Mouse (Mus musculus) forelimb bud, embryonic 11.5 days (tissue): ENCODE data around the gene Atp5h.
A peak's percentile ranks its signal among the peaks of the same experiment; 100 is the strongest.
"Not testable (repeated sequence)": the region's sequence is repeated elsewhere in the genome, so short reads cannot be mapped to it uniquely, and the experiment has no call there.

Experiments
- DNase-seq: peaks from one replicate; pipeline ENCODE4 v3.0.0-alpha.2; 2012; ENCODE audit warnings: low read depth, low spot score

Atp5h gene

DNA sequence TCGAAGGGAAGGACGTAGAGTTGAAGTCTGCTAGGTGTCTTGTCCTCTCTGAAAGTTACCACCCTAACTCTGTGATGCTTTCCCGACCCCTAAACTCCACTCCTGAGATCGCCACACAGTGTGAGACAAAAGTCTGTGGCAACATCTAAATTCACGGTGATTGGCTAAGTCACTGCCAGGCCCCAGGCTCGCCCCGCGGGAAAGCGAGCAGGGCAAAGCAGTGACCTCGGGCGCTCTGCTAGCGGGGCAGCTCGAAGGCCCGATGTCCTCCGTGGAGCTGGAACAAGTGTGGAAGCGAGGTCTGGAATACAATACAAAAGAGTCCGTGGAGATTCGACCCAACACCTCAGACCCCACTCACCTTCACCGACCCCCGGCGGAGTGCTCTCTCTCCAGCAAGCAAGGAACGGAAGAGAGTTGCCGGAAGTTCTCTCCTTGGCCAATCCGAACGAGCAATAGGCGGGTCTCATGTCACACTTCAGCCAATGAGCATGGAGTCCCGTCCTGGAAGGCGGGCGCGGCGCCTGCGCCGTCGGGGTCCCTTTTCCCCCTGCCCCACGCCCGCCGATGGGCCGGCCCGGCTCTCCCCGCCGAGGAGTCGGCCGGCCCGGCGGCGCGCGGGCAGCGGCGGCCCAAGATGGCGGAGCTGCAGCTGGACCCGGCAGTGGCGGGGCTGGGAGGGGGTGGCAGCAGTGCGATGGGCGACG is at the start of gene Atp5h, which contains the start of gene Kctd2:
Gene Atp5h (minus strand): TSS at position 432 of the 707 bp plus-strand sequence.
Gene Kctd2 (plus strand): TSS at position 598 of the 707 bp plus-strand sequence.
- DNase-seq, result peak; percentile 98

DNA sequence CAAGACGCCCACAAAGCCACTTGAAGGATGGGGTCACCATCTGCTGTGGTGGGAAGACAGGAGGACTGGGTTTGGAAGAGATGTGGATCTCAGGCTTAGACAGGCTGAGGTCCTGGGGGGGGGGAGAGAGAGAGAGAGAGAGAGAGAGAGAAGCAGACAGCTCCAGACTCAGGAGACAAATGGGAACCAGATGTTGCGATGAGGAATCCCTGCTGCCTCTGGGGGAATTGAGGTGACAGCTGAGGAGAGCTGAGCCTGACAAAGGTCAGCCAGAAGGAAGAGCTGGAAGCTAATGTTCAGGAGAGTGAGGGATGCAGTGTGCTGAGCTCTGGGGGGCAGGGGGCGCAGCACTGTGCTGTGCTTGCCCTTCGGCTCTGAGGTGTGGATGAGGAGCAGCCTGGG is 47.5 kb upstream of the Atp5h start:
- peak; percentile 65 for DNase-seq

DNA sequence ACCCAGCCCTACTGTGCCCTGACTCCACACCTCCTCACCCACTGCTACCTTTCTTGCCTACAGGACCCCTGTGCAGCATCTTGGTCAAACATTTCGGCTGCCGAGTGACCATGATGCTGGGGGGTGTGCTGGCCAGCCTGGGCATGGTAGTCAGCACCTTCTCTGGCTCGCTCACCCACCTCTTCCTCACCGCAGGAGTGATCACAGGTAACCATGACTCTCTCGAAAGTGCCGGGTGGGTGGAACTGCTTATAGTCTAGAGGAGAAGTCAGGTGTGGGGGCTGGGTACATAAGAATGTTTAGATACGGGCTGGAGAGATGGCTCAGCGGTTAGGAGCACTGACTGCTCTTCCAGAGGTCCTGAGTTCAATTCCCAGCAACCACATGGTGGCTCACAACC is 45.1 kb upstream of the Atp5h start:
- DNase-seq, result no peak

DNA sequence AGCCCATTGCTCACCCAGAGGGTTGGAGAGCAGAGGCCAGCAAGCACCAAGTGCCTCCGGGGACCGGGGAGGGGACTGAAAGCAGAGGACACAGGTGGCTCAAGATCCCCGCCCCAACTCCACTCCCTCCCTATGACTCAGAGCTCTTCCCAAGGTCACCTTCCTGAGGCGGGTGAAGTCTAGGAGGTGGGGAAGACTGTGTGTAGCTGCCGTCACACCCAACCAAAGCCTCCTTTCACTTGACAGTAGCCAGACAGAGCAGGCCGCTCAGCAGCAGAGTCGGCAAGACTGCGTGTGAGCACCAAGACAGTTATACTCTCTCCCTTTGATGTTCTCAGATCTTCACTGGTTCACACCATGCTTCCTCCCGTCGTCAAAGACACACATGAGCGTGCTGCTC is 43.6 kb upstream of the Atp5h start:
- no peak for DNase-seq

DNA sequence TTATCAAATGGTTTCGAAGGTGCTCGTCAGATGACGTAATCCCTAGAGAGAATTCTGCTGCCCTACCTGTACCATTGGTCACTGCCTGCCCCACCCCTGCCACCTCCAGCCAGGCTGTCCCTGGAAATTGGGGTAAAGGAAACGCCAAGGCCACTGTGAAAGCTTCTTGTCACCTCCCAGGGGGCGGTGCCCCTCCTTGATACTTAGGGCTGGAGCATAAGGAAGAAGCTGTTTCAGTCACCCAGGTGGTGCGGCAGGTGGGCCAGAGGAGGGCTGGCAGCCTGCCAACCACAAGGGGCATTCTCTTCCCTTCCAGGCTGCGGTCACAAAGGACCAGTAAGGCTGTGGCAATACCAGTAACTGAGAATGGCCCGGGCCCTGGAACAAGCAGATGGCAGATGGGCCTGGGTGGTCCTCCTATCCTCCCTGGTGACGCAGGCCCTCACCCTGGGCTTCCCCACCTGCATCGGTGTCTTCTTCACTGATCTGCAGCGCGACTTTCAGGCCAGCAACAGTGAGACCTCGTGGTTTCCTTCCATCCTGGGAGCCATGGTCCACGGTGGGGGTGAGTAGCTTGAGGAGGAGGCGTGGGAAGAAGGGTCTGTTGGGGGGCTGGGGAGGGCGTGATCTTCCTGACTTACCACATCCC is 42.6 kb upstream of the Atp5h start, which contains the start of gene Slc16a5:
Gene Slc16a5 (plus strand): TSS at position 232 of the 649 bp plus-strand sequence.
- no peak for DNase-seq

DNA sequence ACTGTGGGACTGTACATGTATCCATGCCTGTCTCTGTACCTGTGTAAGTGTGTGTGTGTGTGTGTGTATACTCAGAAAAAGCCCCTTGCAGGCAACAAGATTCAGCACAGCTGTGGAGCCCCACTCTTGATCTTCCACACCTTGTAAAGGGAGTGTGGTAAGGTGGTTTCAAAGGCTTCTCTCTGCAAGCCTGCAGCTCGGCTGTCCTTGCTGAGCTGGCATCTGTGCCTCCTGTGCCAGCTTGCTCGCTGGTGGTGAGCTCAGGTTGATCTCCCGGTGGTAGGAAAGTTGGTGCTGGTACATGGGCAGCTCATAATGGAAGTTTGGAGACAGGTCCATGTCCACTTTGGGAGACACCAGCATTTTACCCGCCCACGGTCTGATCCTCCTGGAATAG is 42.1 kb upstream of the Atp5h start:
- no peak for DNase-seq

DNA sequence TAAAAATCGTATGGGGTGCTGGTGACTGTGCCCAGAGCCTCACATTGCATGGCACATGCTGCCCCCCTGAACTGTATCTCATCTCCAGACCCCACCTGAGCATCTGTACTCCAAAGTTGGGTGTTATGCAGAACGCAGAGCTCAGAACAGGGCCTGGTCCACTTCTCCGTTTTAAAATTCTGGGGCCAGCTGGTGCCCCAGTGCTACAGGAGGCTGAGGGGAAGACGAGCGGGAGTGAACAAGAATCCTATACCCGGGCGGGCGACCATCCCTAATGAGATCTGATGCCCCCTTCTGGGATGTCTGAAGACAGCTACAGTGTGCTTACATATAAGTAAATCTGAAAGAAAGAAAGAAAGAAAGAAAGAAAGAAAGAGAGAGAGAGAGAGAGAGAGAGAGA is 41.2 kb upstream of the Atp5h start:
- DNase-seq, result no peak

DNA sequence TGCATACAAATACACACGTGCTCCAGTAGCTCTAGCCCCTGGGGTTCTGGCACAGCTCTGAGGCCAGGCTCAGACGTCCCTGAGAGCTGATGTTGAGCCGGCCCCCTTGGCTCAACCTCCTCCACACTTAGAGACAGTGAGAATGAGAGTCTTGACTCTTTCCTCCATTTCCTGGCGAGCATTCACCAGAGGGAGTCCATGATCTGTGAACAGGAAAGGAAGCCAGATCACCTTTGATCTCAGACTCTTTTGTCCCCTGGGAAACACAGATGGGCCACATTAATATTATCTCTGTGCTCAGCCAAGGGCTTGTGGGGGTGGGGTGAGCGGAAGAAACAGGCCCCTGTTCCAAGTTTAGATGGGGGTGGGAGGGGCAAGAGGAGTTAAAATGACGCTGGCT is 37.6 kb upstream of the Atp5h start:
- no peak for DNase-seq

DNA sequence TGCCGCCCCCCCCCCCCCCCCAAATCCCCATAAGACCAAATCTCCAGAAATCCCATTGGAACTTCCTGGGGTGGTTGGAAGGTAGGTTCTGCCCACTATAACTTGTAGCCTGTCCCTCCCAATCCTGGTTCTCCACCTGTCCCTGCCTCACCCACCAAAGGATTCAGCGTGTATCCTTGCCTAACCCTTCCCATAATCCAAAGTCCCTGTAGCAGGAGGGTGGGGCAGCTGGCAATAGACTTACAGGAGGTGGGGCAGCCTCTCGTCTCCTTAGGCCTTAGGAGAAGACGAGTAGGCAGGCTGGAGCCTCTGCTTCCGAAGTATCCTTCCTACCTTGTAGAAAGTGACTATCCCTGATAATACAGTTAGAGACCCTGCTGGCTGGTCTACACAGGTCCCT is 36.4 kb upstream of the Atp5h start:
- no peak for DNase-seq

DNA sequence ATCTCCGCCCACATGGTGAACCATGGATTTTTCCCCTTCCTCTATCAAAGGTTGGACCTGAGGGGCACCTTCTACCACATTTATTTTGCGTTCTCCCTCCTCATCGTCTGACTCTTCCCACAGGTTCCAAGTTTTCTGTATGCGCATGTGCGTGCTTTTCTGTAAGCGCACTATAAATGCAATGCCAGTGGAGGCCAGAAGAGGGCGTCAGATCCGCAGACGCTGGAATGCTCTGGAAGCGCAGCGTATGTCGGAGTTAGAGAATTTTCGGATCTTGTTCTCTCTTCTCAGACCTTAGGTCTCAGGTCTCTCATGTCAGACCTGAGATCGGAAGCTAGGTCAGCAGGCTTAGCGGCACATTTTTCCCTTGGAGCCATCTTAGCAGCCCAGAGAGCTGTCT is 35.9 kb upstream of the Atp5h start:
- no peak for DNase-seq

DNA sequence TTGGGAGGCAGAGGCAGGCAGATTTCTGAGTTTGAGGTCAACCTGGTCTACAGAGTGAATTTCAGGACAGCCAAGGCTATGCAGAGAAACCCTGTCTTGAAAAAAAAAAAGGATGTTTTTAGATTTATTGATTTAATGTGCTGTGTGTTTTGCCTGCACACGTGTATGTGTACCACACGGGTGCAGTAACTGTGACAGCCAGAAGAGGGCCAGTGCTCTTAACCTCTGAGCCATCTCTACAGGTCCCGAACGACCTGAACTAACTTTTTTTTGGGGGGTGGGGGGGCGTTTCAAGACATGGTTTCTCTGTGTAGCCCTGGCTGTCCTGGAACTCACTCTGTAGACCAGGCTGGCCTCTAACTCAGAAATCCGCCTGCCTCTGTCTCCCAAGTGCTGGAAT is 35.1 kb upstream of the Atp5h start:
- DNase-seq, result not testable (repeated sequence)

DNA sequence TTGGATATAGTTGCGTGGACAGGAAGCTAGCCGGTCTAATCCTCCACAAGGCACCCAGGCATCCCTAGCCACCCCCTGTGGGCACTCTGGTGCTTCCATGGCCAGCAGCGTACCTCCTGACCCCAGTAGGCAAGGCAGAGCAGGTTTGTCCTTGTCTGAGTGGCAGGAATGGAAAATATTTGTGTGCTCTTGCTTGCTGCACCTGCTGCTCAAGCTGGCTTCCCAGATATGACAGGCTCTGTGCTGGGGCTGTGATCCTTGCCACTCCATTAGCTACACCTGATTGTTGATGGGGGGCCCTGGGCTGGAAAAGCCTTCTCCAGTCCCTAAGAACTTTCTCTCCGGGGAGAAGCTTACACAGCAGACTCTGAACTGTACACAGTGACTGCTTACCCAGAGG is 33.5 kb upstream of the Atp5h start:
- no peak for DNase-seq

DNA sequence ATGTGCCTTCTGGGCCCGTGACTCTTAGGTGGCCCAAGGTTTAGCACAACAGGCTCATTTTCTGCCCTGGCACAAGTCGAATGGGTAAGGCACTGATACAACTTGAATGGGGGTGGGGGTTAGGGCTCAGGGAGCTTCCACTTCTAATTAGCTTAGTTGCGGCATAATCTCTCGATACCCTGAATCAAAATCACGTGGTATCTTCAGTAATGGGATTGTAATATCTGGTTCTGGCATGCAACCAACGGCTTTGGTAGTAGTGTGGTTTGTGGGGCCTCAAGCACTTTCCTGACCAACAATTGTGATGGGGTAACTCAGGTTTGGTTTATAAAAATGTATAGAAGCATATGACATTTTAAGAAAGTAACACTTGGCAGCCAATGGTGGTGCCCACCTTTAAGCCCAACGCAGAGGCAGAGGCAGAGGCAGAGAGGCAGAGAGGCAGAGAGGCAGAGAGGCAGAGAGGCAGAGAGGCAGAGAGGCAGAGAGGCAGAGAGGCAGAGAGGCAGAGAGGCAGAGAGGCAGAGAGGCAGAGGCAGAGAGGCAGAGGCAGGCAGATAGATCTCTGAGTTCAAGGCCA is 32.6 kb upstream of the Atp5h start:
- no peak for DNase-seq

DNA sequence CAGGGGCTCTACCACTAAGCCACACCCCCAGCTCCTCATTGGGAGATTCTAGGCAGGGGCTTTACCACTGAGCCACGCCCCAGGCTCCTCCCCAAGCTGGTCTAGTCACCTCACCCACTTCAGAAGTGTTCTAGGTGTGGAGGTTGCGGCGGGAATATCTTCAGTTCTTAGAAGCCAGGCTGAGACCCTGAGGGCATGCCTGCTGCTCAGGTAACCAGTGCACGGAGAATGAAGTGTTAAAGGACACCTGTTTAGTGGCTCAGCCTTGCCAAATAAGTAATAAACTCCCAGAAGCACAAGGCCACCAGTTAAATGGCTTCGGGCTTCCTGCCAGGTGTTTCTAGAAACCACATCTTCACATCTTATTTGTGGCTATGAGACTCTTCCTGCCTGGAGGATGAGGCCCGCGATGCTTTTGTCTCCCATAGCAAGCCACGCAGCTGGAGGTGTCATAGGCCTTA is 32.0 kb upstream of the Atp5h start:
- DNase-seq, result no peak

DNA sequence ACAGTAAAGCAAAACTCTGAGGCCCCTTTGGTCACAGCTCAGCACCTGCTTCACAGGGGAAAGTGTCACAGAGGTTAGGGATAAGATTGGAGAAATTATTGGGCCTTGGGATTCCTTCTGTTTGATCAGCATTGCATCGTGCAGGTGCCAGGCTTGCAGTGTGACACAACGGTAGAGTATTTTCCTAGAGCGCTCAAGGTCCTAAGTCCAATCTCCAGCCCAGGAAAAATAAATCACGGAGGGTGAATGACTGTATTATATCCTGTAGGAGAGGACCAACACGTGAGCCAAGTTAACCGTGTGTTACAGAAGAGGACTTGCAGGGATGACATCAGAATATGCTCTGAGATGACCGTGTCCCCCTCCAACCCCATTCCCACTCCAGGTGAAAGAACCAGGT is 30.4 kb upstream of the Atp5h start:
- no peak for DNase-seq

DNA sequence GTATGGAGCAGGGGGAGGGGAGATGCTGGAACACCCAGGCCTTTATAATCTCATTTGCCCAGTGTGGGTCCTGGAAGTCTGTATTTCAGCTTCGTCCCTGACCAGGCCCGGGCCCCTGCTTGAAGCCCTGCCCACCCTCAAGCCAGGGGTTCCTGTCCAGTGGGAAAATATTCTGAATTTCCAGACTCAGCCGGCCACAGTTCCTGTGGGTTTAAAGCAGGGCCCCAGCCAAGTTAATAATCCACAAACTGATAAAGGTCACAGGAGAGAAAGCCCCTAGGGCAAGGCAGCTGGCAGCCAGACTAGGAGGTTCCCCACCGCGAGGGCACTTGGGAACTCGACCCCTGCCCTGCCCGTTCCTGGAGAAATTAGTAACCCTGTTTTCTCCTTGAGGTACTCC is 29.2 kb upstream of the Atp5h start:
- no peak for DNase-seq

DNA sequence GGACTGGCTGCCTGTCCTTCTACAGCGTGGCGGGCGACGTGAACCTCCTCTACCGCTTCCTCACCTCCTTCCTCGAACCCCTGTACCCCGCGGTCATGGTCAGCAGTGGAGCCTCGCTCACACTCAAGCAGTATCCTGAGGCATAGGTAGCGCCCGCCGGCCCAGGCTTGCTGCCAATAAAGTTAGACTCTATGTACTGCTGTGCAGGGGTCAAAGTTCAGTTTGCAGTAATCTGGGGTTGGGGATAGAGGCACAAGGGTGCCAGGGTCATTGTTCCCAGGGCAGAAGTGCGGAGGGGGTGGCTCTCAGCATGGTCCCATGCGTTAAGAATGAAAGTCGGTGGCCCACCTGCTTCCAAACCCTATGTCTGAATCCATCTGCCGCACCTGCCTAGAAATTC is 28.3 kb upstream of the Atp5h start:
- no peak for DNase-seq

DNA sequence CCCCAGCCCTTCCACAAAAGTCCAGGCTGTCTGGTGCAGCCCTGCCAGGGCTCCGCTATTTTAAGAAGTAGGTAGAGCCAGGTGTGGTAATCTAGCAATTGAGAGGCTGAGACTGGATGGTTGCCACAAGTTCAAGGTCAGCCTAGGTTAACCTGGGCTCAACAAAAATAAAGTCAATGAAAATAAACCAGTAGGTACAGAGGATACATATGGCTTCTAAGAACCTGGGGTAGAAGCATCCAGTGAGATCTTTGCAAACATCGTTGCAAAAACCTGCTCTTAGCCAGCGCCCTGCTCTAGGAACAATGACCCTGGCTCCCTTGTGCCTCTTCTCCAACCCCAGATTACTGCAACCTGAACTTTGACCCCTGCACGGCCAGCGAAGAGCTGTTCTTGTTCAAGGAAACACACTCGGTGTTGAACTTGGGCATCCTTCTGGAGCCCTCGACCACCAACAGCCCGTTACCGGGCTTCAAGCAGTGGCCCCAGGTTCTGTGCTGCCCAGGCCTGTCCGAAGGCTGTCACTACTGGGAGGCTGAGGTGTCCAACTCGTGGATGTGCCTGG is 27.6 kb upstream of the Atp5h start:
- DNase-seq, result no peak

DNA sequence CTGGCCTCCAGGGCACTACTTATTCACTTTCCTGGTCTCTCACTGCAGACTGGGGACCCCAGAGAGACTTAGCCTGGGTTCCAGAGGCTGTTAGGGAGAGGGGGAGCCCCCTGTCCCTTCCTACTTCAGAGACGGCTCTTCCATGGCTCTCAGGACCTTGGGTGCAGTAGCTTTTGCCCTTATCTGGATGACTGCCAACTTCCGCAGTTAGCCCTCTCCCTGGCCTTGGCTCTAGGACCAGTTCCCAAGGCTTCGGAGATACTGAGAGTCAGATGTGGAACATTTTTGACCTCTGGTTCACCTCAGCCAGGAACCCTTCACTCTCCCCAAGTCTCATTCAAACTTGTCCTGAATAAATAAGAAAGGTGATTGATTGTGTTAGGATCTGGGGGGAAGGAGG is 27.1 kb upstream of the Atp5h start:
- no peak for DNase-seq

DNA sequence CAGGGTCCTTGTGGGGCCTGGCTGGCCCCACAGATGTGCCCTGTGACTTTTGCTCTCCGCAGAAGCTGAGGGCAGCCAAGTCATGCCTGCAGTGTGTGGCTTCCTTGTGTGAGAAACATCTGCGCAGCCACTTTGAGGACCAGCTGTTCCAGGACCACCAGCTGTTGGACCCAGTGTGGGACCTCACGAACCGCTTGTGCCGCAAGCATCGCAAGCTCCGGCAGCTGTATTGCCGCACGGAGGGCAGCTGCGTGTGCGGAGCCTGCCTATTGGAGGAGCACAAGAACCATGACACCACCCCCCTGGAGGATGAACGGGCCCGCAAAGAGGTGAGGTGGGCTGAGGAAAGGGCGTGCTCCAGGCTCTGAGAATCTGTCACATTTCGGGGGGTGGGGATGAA is 21.7 kb upstream of the Atp5h start:
- DNase-seq, result peak; percentile 44

DNA sequence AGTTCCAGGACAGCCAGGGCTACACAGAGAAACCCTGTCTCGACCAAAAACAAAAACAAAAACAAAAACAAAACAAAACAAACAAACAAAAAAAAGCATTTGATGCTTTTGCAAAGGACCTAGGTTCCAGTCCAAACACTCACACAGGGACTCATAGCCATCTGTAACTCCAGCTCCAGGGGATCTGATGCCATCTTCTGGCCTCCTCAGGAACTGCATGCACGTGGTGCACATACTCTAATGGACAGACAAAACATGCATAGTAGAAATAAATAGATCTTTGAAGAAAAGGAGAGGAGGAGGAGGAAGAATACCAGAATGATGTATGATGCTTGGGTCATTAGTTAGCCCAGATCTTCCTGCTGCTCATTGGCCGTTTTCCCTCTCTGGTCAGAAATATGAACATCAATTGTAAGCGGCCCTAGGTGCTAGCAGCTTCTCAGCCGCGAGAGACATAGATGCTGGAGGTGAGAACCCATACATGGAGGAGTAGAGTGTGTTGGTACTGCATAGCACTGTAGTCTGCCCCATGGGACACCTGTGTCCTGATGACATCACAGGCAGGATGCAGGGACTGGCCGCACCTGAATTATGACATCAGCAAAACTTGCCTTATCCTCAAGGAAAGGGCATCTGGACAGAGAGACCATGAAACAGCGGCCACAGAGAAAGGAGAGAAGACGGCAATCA is 20.3 kb upstream of the Atp5h start, which contains the start of gene Trim80:
Gene Trim80 (plus strand): TSS at position 640 of the 690 bp plus-strand sequence.
- DNase-seq, result no peak

DNA sequence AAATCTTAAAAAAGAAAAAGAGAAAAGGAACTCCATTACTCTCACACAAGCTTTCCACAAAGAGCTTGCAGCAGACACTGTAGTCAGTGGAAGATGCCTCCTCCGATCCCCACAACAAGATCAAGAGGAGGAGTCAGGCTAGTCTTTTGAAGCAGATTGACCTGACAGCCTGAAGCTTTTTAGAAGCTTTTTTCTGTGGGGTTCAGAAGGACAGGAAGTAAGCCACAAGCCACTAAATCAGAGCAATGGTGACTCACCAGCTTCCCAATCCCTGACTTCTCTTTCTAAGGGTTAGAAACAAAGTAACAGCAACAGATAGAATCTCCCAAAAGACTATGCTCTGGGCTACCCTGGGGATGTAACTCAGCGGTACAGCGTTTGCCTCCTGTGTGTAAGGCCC is 19.6 kb upstream of the Atp5h start:
- DNase-seq, result no peak
